Mouse (Mus musculus) naive thymus-derived CD4-positive, alpha-beta T cell, adult 2 months (primary cell): ENCODE measurements at regions not wholly inside any gene's neighbourhood (a gene's known extent, or its start where the extent isn't known, plus 50 kb on each side); places are given as distances from the start of the nearest gene placed in this dataset.
"Not testable (repeated sequence)": the region's sequence is repeated elsewhere in the genome, so short reads cannot be mapped to it uniquely, and the experiment has no call there.

Experiments used
- DNase-seq: peaks from one replicate; pipeline ENCODE4 v3.0.0-alpha.2; 2011; ENCODE audit warnings: low read depth

DNA sequence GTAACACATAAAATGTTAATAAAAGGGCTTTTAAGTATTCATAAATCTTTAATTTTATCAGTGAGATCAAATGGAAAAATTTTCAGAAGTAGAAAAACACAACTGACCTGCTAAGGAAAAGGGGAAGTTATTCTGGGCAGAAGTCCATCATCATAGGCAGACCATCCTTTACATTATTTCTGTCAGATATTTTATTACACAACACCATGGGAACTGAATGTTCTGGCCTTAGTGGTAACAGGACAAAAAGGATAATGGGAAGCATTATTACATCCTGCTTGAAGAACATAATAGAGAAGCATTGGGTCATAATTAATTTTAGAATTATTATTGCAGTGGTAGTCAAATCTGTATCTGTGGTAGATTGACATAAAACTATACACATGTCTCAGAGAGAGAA is 603.5 kb upstream of the Gje1 start:
- no peak for DNase-seq

DNA sequence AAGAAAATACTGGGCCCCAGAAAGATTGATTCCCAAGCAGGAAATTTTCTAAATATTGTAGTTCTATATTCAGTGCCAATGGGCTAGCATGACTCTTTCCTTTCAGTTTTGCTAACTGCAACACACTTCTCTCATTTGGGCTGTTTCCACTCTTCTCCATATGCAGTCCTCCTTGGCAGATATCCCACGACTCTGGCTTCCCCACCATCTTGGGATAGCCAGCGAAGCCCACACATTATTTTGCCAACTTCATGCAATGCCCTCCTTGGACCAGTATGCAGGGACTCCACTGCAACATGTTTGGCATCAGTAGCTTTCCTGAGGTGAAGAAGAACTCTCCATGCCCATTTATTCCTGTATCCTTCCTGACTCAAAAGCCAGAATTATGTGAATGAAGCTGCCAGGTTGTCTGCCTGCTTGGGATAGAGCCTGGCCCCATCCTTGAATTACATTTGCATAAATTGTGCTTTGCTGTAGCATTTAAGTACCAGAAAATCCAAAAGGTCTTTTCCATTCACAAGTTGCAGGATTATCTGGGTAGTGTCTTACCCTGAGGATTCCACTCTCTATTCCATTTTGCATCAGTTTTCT is 599.1 kb upstream of the Gje1 start:
- DNase-seq: no peak

DNA sequence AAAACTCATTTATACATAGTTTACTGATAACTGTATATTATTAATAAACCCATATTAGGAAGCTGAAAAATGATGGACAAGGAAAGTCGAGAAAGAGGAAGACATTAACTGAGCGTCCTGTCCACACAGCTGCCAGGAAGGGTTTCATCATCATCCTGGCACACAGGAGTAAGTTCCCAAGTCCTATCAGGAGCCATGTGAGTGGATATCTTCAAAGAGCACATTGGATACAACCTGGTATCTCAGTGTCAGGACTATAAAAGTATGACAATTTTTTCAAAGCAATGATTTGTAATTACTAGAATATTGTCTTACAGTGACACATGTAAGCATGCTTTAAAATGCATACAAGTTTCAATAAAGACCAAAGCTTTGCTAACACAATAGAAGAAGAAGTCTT is 592.6 kb upstream of the Gje1 start:
- no peak for DNase-seq

DNA sequence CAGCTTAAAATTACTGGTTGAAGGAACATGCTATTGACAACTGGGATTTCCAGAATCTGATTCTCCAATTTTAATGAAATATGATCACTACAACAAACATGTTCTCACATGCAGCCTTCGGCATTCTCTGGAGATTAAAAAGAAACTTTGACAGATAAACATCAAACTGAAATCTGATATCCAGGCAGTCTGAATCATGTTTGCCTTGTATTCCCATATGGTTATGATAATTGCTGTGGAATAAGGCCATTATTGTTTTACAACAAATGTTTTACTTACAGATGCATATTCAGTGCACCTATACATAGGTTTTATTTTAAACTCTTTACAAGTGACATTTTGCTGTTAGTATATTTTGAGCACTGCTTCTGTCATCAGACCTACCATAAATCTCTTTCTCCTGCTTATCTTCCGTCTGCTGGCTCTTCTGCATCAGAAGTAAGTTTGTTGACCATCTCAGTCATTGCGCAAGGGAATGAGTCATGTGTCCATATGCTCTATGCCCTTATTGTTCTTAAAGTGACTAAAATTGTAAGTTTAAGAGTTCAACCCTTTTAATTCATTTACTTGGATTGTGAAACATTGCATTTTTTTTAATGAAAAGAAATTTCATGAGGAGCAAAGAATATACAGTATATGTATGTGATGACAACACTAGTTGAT is 587.9 kb upstream of the Gje1 start:
- DNase-seq: no peak

DNA sequence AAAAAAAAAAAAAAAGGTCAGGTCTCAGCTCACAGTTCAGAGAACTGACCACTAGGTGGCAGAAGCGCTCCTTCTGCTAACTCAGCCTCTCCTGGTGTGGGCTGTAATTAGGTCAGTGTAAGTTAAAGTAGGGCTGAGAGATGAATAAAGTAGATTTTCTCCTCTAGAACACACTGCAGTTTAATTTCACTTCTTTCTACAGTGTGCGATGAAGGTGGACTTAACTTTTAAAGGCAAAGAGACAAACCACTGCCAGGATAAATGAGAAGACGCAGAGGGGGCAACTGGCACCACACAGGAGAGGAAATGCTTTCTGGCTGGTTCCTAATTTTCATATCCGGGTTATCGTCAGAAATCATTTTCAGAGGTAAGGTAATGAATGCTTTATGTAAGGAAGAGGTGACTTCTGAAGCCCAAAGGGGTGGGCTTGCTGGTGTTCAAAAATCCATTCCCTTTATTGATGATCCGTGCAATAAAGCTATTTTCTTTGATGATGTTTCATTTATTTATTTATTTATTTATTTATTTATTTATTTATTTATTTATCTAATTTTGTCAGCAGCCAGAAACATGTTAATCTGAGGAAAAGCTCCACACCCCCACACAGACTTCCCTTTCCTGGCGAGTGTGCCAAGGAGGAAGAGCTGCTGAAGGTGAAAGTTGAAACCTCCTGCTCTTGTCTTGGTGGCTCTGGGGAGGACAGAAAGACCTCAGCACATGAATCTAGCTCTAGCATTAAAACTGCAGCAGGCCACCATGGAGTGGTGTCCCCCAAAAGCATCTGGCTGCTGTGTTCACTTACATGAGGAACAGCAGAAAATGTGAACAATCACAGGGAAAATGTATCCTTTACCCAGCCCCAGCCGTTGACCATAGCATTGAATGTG is 582.4 kb upstream of the Gje1 start:
- DNase-seq: peak; percentile 68

DNA sequence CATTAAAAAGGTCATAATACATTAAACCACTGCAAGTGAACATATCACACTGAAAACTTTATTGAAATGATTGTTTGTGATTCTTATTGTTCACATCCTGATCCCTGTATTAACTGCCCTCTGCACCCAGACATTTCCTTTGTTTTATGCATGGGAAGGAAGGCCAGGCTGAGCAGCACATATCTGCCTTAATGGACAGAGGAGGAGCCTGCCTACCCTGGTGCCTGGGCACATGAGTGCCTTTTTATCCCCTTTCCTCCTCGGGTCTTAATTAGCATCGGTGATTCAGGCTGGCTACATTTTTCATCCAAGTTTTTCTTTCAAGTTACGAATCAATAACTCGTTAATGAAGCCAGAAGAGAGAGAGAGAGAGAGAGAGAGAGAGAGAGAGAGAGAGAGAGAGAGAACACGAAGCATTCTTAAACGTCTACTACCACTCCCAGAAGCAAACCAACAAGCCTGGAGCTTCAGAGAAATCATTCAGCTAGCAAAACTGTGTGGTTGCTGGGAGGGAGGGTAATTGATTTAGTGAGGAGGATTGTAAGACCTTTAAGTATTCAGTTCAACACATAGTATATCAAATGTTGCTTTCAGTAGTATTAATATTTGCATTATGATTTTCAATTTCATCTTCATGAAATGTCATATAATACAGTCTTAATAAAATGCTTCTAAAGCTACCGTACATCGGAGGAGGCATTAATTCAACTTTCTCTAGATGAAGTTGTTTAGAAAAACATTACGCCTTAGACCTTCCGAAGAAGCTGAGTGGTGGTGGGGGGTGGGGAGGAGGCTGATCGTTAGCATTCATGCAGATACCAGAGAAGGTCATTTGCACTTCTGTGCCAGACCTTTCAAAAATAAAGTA is 581.6 kb upstream of the Gje1 start:
- DNase-seq: no peak

DNA sequence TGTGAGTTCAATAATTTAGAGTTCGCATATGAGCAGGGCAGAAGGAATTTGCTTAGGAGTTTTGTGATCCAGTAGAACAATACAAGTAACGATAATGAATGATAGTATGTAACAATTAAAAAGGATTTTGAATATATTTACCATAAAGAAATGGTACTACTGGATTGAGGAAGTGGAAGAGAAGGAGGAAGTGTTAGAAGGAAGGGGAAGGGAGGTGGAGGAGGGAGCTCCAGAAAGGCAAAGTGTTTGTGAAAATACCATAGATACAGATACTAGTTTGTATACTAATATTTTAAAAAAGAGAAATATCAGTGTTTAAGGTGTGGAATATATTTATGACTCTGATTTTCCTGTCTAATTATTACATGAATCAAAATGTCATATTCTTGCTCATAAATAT is 579.2 kb upstream of the Gje1 start:
- no peak for DNase-seq

DNA sequence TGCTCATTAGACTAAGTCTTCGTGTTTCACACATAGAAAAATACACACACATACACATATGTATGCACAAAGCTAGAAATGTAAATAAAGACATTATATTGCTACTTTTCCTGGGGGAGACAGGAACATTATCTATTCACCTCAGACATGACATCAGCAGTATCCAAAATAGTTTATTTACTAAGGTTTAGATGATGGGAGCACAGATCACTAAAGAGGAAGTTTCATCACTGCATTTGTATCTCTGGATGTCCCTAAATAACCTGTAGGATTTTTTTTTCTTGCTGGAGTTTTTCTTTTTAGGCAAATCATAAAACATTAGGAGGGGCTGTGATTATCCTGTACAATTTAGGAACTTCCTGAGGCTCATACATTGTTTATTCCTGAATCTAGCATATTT is 576.1 kb upstream of the Gje1 start:
- DNase-seq: no peak

DNA sequence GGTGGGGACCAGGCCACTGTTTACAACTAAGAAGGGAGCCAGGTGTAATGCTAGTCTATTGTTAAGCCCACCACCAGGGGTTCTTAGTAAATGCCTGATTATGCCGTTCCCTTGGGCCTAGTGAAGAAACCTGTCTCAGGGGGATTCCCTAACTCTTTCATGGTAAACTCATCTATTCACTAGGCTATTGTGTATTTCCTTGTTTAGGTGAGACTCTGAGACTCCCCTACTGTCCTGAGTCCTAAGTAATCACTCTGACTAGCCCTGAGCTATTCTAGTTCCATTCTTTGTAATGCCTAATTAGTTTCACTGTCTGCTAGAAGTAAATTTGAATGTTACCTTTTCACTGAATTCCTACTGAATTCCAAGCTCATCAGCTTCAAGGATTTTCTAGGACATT is 545.3 kb upstream of the Gje1 start:
- DNase-seq: not testable (repeated sequence)

DNA sequence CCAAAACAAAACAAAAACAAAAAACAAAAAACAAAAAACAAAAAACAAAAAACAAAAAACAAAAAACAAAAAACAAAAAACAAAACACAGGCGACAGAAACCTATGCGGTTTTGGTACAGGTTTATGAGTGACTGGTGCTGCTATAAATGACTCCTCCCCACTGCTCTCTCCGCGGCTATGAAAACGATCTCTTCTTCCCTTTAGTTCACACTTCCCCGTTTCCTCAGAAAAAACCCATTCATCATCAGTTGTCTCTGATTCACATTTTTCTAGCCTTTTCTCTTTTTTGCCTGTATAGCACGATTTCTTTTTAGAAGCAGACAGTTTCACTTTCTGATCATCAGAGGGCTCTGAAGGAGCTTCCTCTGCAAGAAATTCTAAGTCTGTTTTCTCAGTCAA is 544.3 kb upstream of the Gje1 start:
- not testable (repeated sequence) for DNase-seq

DNA sequence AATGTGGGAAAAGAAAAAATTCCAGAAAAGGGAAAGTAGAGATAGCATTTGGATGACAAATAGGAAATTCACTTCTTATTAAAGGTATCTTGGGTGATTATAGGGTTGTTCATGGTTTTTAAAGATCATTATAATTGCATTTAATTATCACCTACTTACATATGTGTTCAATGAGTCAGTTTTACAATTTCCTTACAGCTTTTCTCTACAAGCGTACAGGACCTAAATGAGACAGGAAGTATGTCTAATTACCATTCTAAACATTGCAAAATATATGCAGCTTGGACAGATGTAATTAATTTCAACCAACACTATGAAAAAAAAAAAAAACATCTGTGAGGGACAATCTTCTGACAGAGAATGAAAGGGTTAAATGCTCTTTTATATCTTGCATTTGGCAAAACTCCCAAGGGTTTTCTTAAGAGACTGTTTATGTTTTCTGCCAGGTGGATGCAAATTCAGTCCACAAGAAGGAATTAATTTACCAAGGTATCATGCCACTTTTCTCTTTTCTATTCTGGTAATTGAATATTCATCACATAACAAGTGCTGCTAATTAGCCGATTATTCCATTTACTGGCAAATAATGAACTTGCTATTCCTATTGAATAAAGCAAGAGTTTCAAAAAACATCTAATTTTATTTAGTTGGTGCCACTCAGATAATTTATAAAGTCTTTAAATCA is 531.5 kb upstream of the Gje1 start:
- no peak for DNase-seq

DNA sequence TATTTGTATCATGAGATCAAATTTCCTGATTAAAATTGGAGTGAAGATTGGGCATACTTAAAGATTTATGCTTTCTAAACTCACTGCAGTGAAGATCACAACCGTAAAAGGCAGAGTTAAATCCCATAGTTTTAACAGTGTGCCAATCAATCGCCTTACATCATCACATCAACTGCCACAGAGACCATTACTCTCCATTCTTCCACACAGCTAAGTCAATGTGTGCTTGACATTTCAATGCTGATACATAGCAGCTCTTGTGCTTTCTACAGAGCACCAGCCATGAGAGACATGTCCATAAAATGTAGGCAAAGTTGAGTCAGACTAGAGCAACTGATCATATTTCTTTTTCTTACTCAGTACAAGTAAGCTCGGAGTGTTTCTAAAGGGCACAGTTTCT is 530.9 kb upstream of the Gje1 start:
- DNase-seq: no peak

DNA sequence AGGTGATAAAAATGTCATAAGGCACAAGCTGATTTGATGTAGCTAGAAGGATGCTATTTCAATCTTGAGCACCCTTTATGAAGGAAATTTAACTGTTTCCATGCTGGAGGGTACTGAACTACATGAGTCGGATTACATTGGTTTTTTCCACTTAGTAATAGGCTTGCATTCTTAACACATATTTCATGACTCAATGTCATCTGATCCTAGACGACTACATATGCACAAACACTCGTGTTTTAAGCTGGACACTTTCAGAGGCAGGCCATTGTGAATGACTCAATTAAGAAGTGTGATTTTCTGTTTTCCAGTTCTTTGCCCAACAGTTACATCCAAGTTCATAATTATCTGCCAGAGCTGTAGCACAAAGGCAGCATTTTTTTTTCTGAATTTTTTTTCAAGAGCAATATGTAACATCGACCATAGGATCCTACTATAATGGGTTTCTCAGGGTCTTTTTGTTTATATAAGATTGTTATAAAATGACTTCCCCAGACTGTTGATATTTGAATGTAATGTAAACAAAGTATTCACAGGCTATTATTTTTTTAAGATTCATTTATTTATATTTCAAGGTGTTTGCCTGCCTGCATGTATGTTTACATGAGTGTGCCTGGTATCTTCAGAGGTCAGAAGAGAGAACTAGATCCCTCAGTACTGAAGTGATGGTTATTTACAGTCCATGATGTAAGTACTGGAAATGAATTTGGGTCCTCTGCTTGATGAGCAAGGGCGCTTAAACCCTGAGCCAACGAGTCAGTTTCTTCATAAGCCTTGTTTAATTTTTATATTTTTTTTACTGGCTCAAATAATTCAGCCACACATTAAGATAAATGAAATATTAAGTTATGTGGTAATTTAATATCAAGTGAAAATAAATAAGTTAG is 526.6 kb upstream of the Gje1 start:
- no peak for DNase-seq

DNA sequence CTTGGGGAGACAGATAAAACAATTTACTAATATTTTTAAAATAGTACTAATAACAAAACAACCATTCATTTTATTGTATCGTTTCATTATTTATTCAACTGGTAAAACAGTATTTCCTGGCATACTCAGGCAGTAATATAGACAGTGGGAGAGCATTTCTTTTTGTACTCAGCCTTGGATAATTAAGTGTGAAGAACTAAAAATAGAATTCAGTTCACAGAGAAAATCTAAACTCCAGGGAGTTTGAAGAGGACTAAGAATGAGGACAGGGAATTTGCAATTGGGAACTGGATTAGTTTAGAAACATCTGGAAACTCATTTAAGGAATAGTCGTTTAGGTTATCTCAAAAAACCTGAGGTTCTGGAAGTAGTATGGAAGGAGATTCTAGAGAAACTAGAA is 525.4 kb upstream of the Gje1 start:
- DNase-seq: no peak

DNA sequence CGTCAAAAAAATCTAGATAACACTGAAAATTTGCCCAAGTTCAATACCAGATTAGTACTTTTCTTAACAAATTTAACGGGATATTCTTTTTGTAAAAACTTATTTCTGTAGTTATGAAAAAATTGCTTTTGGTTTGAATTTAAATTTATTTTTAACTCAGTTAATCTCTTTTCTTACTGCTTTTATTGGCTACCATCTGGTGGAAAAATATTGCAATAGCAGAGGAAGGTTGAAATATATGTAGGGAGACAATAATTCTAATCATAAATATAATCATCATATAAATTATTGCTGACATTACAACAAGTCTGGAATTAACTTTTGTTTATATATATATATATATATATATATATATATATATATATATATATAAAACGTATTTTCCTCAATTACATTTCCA is 500.9 kb upstream of the Gje1 start:
- no peak for DNase-seq

DNA sequence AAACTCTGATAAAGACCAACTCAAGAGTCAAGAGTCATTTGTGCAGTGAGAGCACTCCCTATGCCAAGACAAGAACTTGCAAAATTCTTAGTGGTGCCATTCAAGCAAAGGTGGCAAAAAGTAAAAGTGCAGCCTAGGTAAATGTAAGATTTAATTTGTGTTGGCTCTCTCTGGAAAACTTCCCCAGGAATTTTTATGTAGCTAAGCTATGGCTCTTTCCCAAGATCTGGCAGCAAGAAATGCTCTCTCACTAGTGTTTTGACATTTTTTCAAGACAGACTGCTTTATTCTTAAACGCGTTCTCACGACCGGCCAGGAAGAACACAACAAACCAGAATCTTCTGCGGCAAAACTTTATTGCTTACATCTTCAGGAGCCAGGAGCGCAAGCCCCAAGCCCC is 461.6 kb upstream of the Gje1 start:
- no peak for DNase-seq

DNA sequence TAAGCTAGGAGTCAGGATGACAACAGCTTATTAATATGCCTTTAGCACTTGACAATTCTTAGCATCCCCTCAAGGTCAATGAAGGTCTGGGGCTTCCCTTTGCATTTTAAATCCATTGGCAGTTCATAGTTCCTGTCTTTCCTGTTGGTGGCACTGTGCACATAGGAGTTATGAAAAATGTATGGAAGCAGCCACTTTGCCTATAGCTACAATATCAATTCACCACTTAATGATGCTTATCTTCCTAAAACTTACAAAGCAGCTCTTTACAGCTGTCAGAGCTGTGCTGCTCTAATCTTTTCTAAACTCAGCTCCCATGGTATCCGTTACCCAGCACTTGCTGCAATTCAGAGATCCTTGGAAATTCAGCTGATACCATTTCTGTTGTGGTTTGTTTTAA is 456.4 kb upstream of the Gje1 start:
- DNase-seq: no peak

DNA sequence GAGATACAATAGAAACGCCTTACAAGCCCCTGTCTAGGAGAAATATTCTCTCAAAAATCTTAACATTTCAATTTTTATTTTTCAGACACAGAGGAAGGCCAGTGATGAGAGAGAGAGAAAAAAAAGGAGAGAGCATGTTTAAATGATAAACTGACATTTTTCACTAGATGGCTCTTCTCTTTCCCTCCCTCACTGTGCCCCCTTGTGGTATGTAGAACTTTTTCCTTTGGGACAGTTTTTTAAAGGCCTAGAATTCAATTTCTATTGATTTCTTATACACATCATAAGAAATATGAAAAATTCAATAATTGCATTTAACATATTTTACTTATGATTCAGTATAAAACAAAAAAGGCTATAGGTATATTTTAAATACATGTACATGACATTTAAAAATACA is 454.5 kb upstream of the Gje1 start:
- no peak for DNase-seq

DNA sequence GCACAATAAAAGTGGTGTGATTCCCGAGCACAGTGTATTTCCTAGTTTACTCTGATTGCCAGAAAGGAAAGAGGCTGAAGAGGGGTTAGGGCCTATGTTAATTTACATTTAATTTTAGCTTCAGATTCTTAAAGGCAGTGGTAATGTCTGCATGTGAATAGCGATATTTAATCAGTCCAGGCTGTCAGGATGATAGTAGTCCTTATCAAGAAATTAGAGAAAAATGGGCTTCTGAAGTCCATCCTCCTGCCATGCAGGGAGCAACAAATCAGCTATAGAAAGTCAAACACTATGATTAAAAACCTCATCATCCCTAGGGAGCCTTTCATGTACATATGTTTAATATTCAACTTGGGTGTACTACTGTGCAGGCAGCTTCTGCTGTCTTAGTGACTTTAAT is 422.7 kb upstream of the Gje1 start:
- no peak for DNase-seq
